Mouse (Mus musculus) embryonic fibroblast, embryonic 13.5 days (primary cell): ENCODE measurements around the gene Tspo2.

Experiments used
- CTCF ChIP-seq: IDR thresholded peaks from 2 replicates; pipeline ENCODE4 v1.5.1; 2011; ENCODE audit warnings: mild to moderate bottlenecking, control low read depth, low read length, moderate library complexity, borderline replicate concordance; ENCODE audit not compliant: insufficient read depth
- POLR2A ChIP-seq: IDR thresholded peaks from 2 replicates; pipeline ENCODE4 v1.6.1; 2011; ENCODE audit warnings: low read depth, mild to moderate bottlenecking, control low read depth, low read length, moderate library complexity

- TF ChIP-seq CTCF (no peak), POLR2A (no peak)
Observed at GRCm38 (mm10) chr17:48454688-48455087, 3.4 kb upstream of the Tspo2 start, which contains the start of gene Unc5cl.
